Mouse (Mus musculus): ENCODE measurements around the gene Rem1. TPM values are rescaled to one million over a fixed set of nuclear protein-coding genes. Genes with fewer than 3 reads are reported as not detected.

Gene Rem1
- 0.29 and 0.62 TPM in 2 replicates for polyA plus RNA-seq (2014; fragmentation: Nextera tagmentation; extraction: Ambion mirVana)

GRCm38 (mm10) chr2:152626774-152627591 lies at the start of gene Rem1:
Gene Rem1 (plus strand): TSS chr2:152626951.
- Histone ChIP-seq H3K4me2 (replicated peaks; ENCODE audit: low read depth, low read length) (peak within 1 kb of the TSS; percentile 55), H3K27ac (ENCODE audit: low read depth, low read length) (no peak within 1 kb of the TSS), H3K27me3 (ENCODE audit: control insufficient read depth, insufficient read depth, low read length) (peaks cover 32% of the 10 kb centered on the region), H3K9ac (ENCODE audit: low read depth, low read length) (no peak within 1 kb of the TSS; the same call in 1 of the 2 replicates), H3K4me1 (replicated peaks; ENCODE audit: control insufficient read depth, insufficient read depth, low read length) (peaks cover 7% of the 10 kb centered on the region; the same call in 1 of the 2 replicates), H3K4me3 (ENCODE audit: low read depth, low read length) (peak within 1 kb of the TSS; percentile 27), H3K36me3 (ENCODE audit: control insufficient read depth, insufficient read depth, low read length) (no peaks in the 10 kb centered on the region), H3K9me3 (ENCODE audit: control insufficient read depth, low read length) (no peaks in the 10 kb centered on the region)
- ATAC-seq (ENCODE audit: low FRiP score) (no peak), DNase-seq (ENCODE audit: low spot score) (peak; percentile 54)
- WGBS = under 1% methylated on average over 57 of the region's 59 CpGs

- no peak within 1 kb of the TSS for H3K4me2 ChIP-seq (replicated peaks; ENCODE audit: low read depth, low read length)
- no peak within 1 kb of the TSS for H3K27ac ChIP-seq (ENCODE audit: low read depth, low read length)
- ATAC-seq (ENCODE audit: low FRiP score) (no peak), DNase-seq (ENCODE audit: low spot score) (no peak)
- H3K4me3 ChIP-seq (ENCODE audit: low read depth, low read length) = no peak within 1 kb of the TSS
- H3K36me3 ChIP-seq (ENCODE audit: control insufficient read depth, insufficient read depth, low read length) = no peaks in the 10 kb centered on the region
- 79% methylated on average over 7 of the region's 7 CpGs for WGBS
- H3K9ac ChIP-seq (ENCODE audit: low read depth, low read length) = no peak within 1 kb of the TSS
- H3K27me3 ChIP-seq (ENCODE audit: control insufficient read depth, insufficient read depth, low read length) = no peaks in the 10 kb centered on the region
- H3K9me3 ChIP-seq (ENCODE audit: control insufficient read depth, low read length) = no peaks in the 10 kb centered on the region
- no peaks in the 10 kb centered on the region for H3K4me1 ChIP-seq (replicated peaks; ENCODE audit: control insufficient read depth, insufficient read depth, low read length)
These were observed 46.6 kb upstream of the Rem1 start, which contains the start of gene Defb19 for GRCm38 (mm10) chr2:152580107-152580506. Gene Defb19 (minus strand): TSS chr2:152580312.

DNA sequence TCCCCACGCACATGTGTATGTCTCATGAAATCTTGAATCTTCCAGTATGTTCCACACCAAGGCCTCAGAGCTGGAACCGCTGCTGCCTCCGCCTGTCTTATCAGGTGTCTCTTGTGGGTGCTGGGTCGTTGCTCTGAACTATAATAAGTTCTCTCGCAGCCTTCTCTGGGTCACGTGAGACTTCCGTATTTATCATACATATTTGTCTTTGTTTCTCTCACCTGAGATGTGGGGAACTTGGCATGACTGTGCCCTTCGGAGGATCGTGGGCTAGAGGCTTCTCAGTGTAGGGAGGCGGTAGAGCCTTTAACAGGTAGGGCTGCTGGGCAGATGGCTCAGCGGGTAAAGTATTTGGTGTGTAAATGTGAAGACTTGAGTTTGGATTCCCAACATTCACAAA lies 46.1 kb upstream of the Rem1 start:
- H3K4me1 ChIP-seq (replicated peaks; ENCODE audit: control insufficient read depth, insufficient read depth, low read length) = no peaks in the 10 kb centered on the region; the same call in 1 of the 2 replicates
- H3K4me2 ChIP-seq (replicated peaks; ENCODE audit: low read depth, low read length) = no peak overlapping the region
- WGBS = 90% methylated on average over 11 of the region's 11 CpGs
- H3K36me3 ChIP-seq (ENCODE audit: control insufficient read depth, insufficient read depth, low read length) = no peaks in the 10 kb centered on the region
- H3K27me3 ChIP-seq (ENCODE audit: control insufficient read depth, insufficient read depth, low read length) = no peaks in the 10 kb centered on the region
- H3K4me3 ChIP-seq (ENCODE audit: low read depth, low read length) = no peak overlapping the region
- DNase-seq (ENCODE audit: low spot score) (no peak), ATAC-seq (ENCODE audit: low FRiP score) (no peak)
- H3K9me3 ChIP-seq (ENCODE audit: control insufficient read depth, low read length) = no peaks in the 10 kb centered on the region
- no peak overlapping the region for H3K9ac ChIP-seq (ENCODE audit: low read depth, low read length)
- no peak overlapping the region for H3K27ac ChIP-seq (ENCODE audit: low read depth, low read length)

DNA sequence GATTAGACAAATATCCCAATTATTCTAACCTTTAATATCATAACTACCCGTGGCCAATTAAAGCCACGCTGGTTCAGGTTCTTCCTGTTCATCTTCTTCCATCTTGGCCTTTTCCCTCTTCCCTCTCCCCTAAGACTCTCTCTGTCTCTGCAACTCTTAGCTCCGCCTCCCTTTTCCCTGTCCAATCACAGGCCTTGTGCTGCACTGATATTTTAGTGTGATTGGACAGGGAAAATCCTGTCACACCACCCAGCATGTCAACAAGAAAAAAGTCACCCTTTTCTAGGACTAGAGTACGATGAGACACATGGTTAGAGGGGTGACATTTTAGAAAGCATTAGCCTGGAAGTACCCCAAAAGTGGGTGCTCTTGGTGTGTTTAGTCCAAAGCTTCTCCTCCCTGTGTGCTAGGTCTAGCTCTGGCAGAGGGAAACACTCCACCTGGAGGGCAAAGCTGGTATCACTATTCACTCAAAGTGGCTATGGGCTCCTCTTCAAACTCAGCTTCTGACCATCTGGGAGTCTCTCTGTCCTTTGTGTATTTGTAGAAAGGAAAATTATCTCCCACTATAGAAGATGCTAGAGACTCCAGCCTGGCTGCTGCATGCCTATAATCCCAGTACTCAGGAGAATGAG lies 39.7 kb upstream of the Rem1 start:
- Histone ChIP-seq H3K4me3 (ENCODE audit: low read depth, low read length) (no peak overlapping the region), H3K27me3 (ENCODE audit: control insufficient read depth, insufficient read depth, low read length) (no peaks in the 10 kb centered on the region), H3K4me1 (replicated peaks; ENCODE audit: control insufficient read depth, insufficient read depth, low read length) (no peaks in the 10 kb centered on the region; the same call in 1 of the 2 replicates), H3K4me2 (replicated peaks; ENCODE audit: low read depth, low read length) (no peak overlapping the region), H3K36me3 (ENCODE audit: control insufficient read depth, insufficient read depth, low read length) (no peaks in the 10 kb centered on the region), H3K27ac (ENCODE audit: low read depth, low read length) (no peak overlapping the region), H3K9ac (ENCODE audit: low read depth, low read length) (no peak overlapping the region), H3K9me3 (ENCODE audit: control insufficient read depth, low read length) (no peaks in the 10 kb centered on the region)
- WGBS = 82% methylated on average over 4 of the region's 4 CpGs
- ATAC-seq (ENCODE audit: low FRiP score) = no peak
- DNase-seq (ENCODE audit: low spot score) = peak; percentile 22

DNA sequence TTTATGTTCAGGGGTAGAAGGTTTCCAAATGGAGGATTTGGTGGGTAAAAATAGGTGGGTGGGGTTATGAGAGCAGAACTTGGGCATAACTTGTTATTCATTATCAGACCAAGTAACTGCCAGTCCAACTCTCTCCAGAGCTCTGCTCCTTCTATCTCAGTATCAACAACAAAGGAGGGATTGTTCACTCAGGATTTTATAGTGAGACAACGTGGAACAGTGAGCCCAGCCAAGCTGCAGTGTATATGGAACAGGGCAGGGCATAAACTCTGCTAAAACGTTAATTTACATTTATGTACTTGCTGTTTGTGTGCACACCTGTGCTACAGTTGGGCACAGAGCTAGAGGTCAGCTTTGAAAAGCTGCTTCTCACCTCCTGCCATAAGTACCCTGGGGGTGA lies 38.3 kb upstream of the Rem1 start:
- H3K4me3 ChIP-seq (ENCODE audit: low read depth, low read length) = no peak overlapping the region
- no peaks in the 10 kb centered on the region for H3K9me3 ChIP-seq (ENCODE audit: control insufficient read depth, low read length)
- H3K36me3 ChIP-seq (ENCODE audit: control insufficient read depth, insufficient read depth, low read length) = no peaks in the 10 kb centered on the region
- H3K4me2 ChIP-seq (replicated peaks; ENCODE audit: low read depth, low read length) = no peak overlapping the region
- WGBS = 54% methylated on average over 2 of the region's 2 CpGs
- H3K27me3 ChIP-seq (ENCODE audit: control insufficient read depth, insufficient read depth, low read length) = no peaks in the 10 kb centered on the region
- H3K9ac ChIP-seq (ENCODE audit: low read depth, low read length) = no peak overlapping the region
- no peak overlapping the region for H3K27ac ChIP-seq (ENCODE audit: low read depth, low read length)
- ATAC-seq (ENCODE audit: low FRiP score) (no peak), DNase-seq (ENCODE audit: low spot score) (no peak)
- H3K4me1 ChIP-seq (replicated peaks; ENCODE audit: control insufficient read depth, insufficient read depth, low read length) = no peaks in the 10 kb centered on the region; the same call in 1 of the 2 replicates

- Histone ChIP-seq H3K9ac (ENCODE audit: low read depth, low read length) (no peak overlapping the region), H3K4me2 (replicated peaks; ENCODE audit: low read depth, low read length) (no peak overlapping the region), H3K4me3 (ENCODE audit: low read depth, low read length) (no peak overlapping the region), H3K27me3 (ENCODE audit: control insufficient read depth, insufficient read depth, low read length) (no peaks in the 10 kb centered on the region), H3K27ac (ENCODE audit: low read depth, low read length) (no peak overlapping the region), H3K36me3 (ENCODE audit: control insufficient read depth, insufficient read depth, low read length) (no peaks in the 10 kb centered on the region), H3K9me3 (ENCODE audit: control insufficient read depth, low read length) (no peaks in the 10 kb centered on the region), H3K4me1 (replicated peaks; ENCODE audit: control insufficient read depth, insufficient read depth, low read length) (no peaks in the 10 kb centered on the region; the same call in 1 of the 2 replicates)
- no peak for ATAC-seq (ENCODE audit: low FRiP score)
- DNase-seq (ENCODE audit: low spot score) = no peak
- WGBS = 57% methylated on average over 6 of the region's 6 CpGs
These were observed 37.7 kb upstream of the Rem1 start for GRCm38 (mm10) chr2:152589021-152589420.

- H3K9ac ChIP-seq (ENCODE audit: low read depth, low read length) = no peak within 1 kb of the TSS
- ATAC-seq (ENCODE audit: low FRiP score) (no peak), DNase-seq (ENCODE audit: low spot score) (no peak)
- 0 out of 2 replicates have a peak, but pooled peaks cover 2% of the 10 kb centered on the region for H3K4me1 ChIP-seq (replicated peaks; ENCODE audit: control insufficient read depth, insufficient read depth, low read length)
- H3K27me3 ChIP-seq (ENCODE audit: control insufficient read depth, insufficient read depth, low read length) = no peaks in the 10 kb centered on the region
- 73% methylated on average over 7 of the region's 7 CpGs for WGBS
- no peak within 1 kb of the TSS for H3K4me2 ChIP-seq (replicated peaks; ENCODE audit: low read depth, low read length)
- H3K4me3 ChIP-seq (ENCODE audit: low read depth, low read length) = no peak within 1 kb of the TSS
- H3K9me3 ChIP-seq (ENCODE audit: control insufficient read depth, low read length) = no peaks in the 10 kb centered on the region
- no peak within 1 kb of the TSS for H3K27ac ChIP-seq (ENCODE audit: low read depth, low read length)
- H3K36me3 ChIP-seq (ENCODE audit: control insufficient read depth, insufficient read depth, low read length) = no peaks in the 10 kb centered on the region
These were observed 27.5 kb upstream of the Rem1 start, which contains the start of gene Defb45 for GRCm38 (mm10) chr2:152599299-152599698. Gene Defb45 (minus strand): TSS chr2:152599399.

DNA sequence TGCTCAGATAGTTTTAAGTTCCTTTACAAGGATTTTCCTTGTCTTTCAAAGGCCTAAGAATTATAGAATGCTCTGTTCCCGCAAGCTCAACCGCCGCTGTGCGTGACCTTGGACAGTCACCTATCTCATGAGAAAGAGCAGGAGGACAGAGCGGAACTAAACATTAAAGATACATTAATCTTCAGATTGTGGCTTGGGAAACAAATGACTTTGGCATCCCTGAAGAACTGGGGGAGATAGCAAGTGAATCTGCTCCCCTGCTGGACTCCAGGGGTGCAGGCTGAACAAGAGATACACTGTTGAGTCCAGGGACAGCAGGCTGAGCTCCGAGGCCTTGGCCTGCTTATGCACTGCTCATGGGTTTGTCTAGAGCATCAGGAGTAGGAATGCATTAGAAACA lies 26.7 kb upstream of the Rem1 start:
- no peaks in the 10 kb centered on the region for H3K27me3 ChIP-seq (ENCODE audit: control insufficient read depth, insufficient read depth, low read length)
- H3K9me3 ChIP-seq (ENCODE audit: control insufficient read depth, low read length) = no peaks in the 10 kb centered on the region
- no peak overlapping the region for H3K27ac ChIP-seq (ENCODE audit: low read depth, low read length)
- no peak overlapping the region for H3K9ac ChIP-seq (ENCODE audit: low read depth, low read length)
- 0 out of 2 replicates have a peak, but pooled peaks cover 2% of the 10 kb centered on the region for H3K4me1 ChIP-seq (replicated peaks; ENCODE audit: control insufficient read depth, insufficient read depth, low read length)
- DNase-seq (ENCODE audit: low spot score) = no peak
- no peak for ATAC-seq (ENCODE audit: low FRiP score)
- no peak overlapping the region for H3K4me2 ChIP-seq (replicated peaks; ENCODE audit: low read depth, low read length)
- no peak overlapping the region for H3K4me3 ChIP-seq (ENCODE audit: low read depth, low read length)
- WGBS = 87% methylated on average over 6 of the region's 6 CpGs
- no peaks in the 10 kb centered on the region for H3K36me3 ChIP-seq (ENCODE audit: control insufficient read depth, insufficient read depth, low read length)
